Mouse (Mus musculus): ENCODE measurements around the gene Rel. TPM values are rescaled to one million over a fixed set of nuclear protein-coding genes. Genes with fewer than 3 reads are reported as not detected.
"Not testable (repeated sequence)": the region's sequence is repeated elsewhere in the genome, so short reads cannot be mapped to it uniquely, and the experiment has no call there.

The Rel gene
- polyA plus RNA-seq (2015; fragmentation: Nextera tagmentation; extraction: Ambion mirVana) = 0.78 and 0.95 TPM in 2 replicates

DNA sequence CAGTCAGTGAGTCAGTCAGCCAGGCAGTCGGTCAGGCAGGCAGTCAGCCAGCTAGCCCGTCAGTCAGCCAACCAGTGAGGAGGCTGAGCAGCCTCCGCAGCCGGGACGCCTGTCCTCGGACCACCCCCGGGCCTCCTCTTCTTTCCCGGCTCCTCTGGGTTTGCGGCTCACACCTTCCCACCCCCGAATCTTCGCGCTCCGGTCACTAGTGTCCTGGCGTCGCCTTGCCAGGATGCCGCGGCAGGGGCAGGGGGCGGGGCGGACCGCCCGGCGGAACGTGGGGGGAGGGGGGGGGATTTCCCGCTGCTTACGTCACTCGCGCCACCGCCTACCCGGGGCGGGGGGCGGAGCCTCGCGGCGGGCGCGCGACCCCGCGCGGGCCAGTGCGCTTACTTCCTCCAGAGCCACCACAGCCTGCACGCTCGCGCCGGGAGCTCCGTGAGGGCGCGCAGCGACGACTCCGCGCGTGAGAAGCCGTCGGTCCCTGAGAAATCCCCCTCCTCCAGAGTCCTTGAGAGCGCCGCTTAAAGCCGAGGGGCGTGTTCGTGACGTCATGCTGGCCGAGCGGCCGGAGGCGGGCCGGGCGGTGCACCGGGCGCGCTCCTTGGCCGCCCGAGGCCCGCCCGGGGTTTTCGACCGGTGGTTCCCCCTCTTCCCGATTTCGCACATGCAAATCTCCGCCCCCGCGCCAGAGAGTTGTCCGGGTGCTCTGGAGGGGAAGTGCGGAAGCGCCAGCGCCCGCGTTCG lies at the start of gene Rel:
Gene Rel, minus strand, starts transcription at position 211 of the 747 bp plus-strand sequence.
- WGBS = under 1% methylated on average over 75 of the region's 88 CpGs
- peak within 1 kb of the TSS; percentile 87 for H3K27ac ChIP-seq
- H3K4me2 ChIP-seq (replicated peaks) = peak within 1 kb of the TSS; percentile 74
- H3K4me3 ChIP-seq = peak within 1 kb of the TSS; percentile 71
- H3K9me3 ChIP-seq = no peaks in the 10 kb centered on the region
- ATAC-seq (ENCODE audit: low FRiP score, low read depth) = peak; percentile 93
- H3K36me3 ChIP-seq = no peaks in the 10 kb centered on the region
- peaks cover 8% of the 10 kb centered on the region for H3K27me3 ChIP-seq
- peak within 1 kb of the TSS; percentile 74 for H3K9ac ChIP-seq
- H3K4me1 ChIP-seq = peaks cover 5% of the 10 kb centered on the region; the same call in 1 of the 2 replicates

DNA sequence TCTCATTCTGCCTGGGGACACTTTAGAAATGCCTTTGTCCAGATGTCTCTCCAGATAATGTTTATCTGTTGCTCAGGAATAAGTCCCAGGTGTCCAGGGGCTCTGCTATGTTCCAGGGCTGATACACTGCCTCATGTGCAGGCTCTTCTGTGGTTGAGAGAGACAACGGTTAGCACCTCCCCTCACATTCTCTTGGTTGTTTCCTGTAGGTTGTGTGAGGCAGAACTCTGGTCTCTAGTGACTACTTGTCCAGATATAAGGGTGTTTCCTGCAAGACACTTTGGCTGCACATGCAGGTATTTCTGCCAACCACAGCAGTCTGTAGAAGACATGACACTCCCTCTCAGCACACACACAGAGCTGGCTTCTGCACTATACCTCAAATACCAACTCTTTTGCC lies 48.0 kb upstream of the Rel start:
- Histone ChIP-seq H3K27me3 (no peaks in the 10 kb centered on the region), H3K4me3 (no peak overlapping the region), H3K4me1 (no peaks in the 10 kb centered on the region), H3K36me3 (no peaks in the 10 kb centered on the region), H3K4me2 (replicated peaks) (no peak overlapping the region), H3K27ac (no peak overlapping the region), H3K9ac (no peak overlapping the region), H3K9me3 (no peaks in the 10 kb centered on the region)
- 79% methylated on average over 1 of the region's 1 CpGs for WGBS
- no peak for ATAC-seq (ENCODE audit: low FRiP score, low read depth)

DNA sequence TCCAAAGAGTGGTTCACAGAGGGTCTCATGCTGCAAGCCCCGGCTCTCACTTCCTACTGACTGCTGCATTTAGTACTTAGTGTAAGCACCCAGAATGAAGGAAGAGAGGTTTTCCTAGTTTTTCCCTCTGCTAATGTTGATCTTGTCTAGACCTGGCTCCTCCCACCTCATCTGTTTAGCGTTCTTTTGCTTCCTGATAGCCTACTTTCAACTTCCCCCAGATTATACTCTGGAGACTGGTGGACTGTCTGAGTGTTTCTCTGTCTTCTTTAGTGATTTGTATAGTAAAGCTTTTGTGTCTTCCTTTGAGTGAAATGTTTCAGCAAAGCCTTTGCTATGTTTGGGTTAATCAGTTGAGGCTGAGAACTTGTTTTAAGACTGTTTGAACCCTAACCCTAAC lies 40.0 kb upstream of the Rel start:
- no peaks in the 10 kb centered on the region for H3K4me1 ChIP-seq
- no peak for ATAC-seq (ENCODE audit: low FRiP score, low read depth)
- no peak overlapping the region for H3K4me3 ChIP-seq
- H3K4me2 ChIP-seq (replicated peaks) = no peak overlapping the region
- H3K9ac ChIP-seq = no peak overlapping the region
- WGBS = 57% methylated on average over 2 of the region's 2 CpGs
- H3K36me3 ChIP-seq = no peaks in the 10 kb centered on the region
- no peaks in the 10 kb centered on the region for H3K27me3 ChIP-seq
- no peaks in the 10 kb centered on the region for H3K9me3 ChIP-seq
- H3K27ac ChIP-seq = no peak overlapping the region

DNA sequence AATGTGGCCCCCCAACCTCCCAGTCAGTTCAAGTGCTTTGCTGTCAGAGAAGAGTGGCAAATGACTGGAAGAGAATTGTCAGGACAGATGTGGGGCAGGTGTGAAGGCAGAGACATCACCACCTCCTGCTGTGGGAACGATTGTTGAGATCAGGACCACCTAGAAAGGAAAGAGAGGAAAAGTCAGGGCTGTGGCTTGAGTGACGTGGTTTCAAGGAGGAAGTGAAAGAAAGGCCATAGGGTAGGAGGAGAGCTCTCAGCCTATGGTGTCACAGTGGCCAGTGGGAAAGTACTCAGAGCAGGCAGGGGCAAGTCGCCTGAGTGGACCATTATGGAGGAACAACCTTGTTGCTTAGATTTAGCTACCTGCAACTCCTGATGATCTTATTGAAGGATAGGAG lies 34.9 kb upstream of the Rel start:
- no peak overlapping the region for H3K27ac ChIP-seq
- no peaks in the 10 kb centered on the region for H3K27me3 ChIP-seq
- no peaks in the 10 kb centered on the region for H3K9me3 ChIP-seq
- no peaks in the 10 kb centered on the region for H3K4me1 ChIP-seq
- ATAC-seq (ENCODE audit: low FRiP score, low read depth) = no peak
- H3K4me3 ChIP-seq = no peak overlapping the region
- no peaks in the 10 kb centered on the region for H3K36me3 ChIP-seq
- H3K4me2 ChIP-seq (replicated peaks) = no peak overlapping the region
- 54% methylated on average over 3 of the region's 3 CpGs for WGBS
- H3K9ac ChIP-seq = no peak overlapping the region

DNA sequence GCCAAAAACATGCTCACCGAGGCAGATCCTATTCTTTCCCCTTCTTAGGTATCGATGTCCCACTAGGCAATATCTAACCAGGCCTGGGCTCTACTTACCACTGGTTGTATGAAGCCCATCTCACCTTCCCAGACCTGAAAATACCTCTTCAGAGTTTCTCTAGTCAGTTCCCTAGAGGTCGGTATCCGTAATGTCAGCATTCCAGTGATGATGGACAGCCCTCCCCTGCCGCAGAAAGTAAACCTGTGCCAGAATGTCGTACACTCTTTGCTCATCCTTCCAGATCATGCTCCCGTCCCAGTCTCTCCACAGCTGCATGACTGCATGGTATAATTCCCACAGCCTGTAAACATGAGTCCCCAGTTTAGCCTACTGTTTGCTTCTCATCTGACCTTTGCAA lies 32.4 kb upstream of the Rel start:
- Histone ChIP-seq H3K27ac (no peak overlapping the region), H3K4me2 (replicated peaks) (no peak overlapping the region), H3K9ac (no peak overlapping the region), H3K4me3 (no peak overlapping the region), H3K9me3 (no peaks in the 10 kb centered on the region), H3K36me3 (no peaks in the 10 kb centered on the region), H3K4me1 (no peaks in the 10 kb centered on the region), H3K27me3 (no peaks in the 10 kb centered on the region)
- 82% methylated on average over 7 of the region's 7 CpGs for WGBS
- no peak for ATAC-seq (ENCODE audit: low FRiP score, low read depth)

DNA sequence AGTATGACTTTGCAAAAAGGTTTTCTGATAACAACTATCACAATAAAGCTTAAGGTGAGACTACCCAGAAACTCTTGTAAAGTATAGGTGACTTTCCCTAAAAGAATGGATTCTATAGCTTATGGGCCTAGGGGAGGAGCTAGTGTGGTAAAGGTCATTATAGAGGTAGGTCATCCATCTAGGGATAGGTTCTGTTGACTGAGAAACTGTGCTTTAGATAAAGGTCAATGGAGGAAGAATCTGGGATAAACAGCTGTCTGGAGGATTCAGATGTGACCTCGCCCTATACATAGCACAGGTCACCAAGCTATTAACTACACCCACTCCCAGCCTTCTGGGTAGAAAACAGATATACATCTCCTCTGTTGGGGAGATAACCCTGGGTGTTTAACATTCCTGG lies 31.5 kb upstream of the Rel start:
- H3K27ac ChIP-seq = no peak overlapping the region
- no peaks in the 10 kb centered on the region for H3K9me3 ChIP-seq
- whole genome bisulfite sequencing = 72% methylated on average over 1 of the region's 1 CpGs
- no peak overlapping the region for H3K4me3 ChIP-seq
- H3K9ac ChIP-seq = no peak overlapping the region
- H3K4me1 ChIP-seq = no peaks in the 10 kb centered on the region
- no peak overlapping the region for H3K4me2 ChIP-seq (replicated peaks)
- no peaks in the 10 kb centered on the region for H3K27me3 ChIP-seq
- no peaks in the 10 kb centered on the region for H3K36me3 ChIP-seq
- ATAC-seq (ENCODE audit: low FRiP score, low read depth) = no peak

DNA sequence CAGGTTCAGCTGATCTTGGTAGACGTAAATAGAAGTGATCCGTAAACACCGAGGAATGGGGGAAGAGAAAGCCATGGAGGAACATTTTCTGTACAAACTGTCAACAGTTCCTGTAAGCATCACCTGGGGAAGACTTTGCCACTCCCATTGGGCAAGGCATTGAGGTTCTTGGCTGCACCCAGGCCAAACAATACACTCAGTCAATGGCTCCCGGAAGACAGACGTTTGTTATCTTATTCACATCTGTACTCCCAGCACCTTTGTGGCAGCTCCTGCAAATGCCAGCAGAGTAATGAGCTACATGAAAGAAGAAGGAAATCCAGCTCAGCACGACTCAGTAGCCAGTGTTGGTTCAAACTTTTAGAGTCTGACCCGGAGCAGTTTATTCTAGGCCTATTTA lies 31.1 kb upstream of the Rel start:
- no peak overlapping the region for H3K4me2 ChIP-seq (replicated peaks)
- no peak overlapping the region for H3K4me3 ChIP-seq
- no peaks in the 10 kb centered on the region for H3K36me3 ChIP-seq
- no peak overlapping the region for H3K27ac ChIP-seq
- 76% methylated on average over 7 of the region's 7 CpGs for WGBS
- H3K4me1 ChIP-seq = no peaks in the 10 kb centered on the region
- ATAC-seq (ENCODE audit: low FRiP score, low read depth) = no peak
- no peak overlapping the region for H3K9ac ChIP-seq
- H3K9me3 ChIP-seq = no peaks in the 10 kb centered on the region
- H3K27me3 ChIP-seq = no peaks in the 10 kb centered on the region

DNA sequence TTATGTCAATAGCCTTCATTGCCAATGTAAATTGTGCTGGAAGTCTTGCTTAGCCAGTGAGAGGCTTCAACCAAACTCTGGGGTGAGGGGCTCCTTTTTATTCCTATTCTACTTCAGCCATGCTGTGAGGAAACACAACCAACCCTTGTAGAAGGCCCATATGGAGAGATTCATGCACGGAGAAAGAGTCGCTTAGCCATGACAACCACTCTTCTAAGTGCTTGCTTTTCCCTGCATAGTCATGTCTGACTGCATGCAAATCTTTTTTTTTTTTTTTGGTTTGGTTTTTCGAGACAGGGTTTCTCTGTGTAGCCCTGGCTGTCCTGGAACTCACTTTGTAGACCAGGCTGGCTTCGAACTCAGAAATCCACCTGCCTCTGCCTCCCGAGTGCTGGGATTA lies 12.9 kb upstream of the Rel start:
- not testable (repeated sequence) for H3K4me2 ChIP-seq (replicated peaks); H3K27ac ChIP-seq; H3K4me1 ChIP-seq; H3K4me3 ChIP-seq; H3K27me3 ChIP-seq; H3K9ac ChIP-seq; ATAC-seq (ENCODE audit: low FRiP score, low read depth); H3K36me3 ChIP-seq; H3K9me3 ChIP-seq
- 84% methylated on average over 5 of the region's 5 CpGs for WGBS

DNA sequence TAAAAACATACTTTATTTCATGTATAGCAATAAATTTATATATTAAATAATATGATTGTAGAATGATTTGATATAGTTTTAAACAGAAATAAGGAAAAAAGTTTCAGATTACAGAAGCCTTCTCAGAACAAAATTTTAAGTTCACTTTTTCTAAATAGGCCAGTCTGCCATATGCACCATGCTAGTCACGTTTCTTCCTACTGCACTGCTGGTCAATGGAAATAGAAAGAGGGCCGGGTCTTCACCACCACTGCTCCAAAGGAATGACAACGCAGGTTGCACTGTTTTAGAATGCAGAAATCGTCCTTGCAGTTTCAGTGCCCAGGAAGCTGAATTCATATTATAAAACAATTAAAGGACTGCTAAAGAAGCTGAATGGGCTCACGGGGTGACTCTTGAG lies 12.3 kb upstream of the Rel start:
- H3K27me3 ChIP-seq = no peaks in the 10 kb centered on the region
- no peak for ATAC-seq (ENCODE audit: low FRiP score, low read depth)
- 83% methylated on average over 5 of the region's 5 CpGs for WGBS
- no peak overlapping the region for H3K4me3 ChIP-seq
- H3K36me3 ChIP-seq = no peaks in the 10 kb centered on the region
- no peaks in the 10 kb centered on the region for H3K9me3 ChIP-seq
- H3K27ac ChIP-seq = no peak overlapping the region
- no peaks in the 10 kb centered on the region for H3K4me1 ChIP-seq
- H3K4me2 ChIP-seq (replicated peaks) = no peak overlapping the region
- H3K9ac ChIP-seq = no peak overlapping the region

DNA sequence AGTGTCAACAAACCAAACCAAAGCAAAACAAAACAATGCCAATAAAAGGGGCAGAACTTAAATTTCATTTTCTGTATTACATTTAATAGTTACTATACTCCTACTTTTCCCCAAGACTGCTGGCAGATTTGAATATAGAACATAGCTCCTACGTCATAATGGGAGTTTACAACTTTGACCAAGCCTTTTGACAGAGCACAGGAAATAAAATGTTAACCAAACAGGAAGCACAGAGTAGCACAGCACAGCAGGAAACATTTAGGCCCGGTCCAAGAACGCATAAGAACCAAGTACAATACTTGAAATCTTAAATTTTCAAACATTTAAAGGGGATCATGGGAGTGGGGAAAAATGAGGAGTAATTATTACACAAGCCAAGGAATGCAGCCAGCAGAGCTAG lies 11.3 kb upstream of the Rel start:
- H3K27me3 ChIP-seq = no peaks in the 10 kb centered on the region
- H3K9me3 ChIP-seq = no peaks in the 10 kb centered on the region
- H3K9ac ChIP-seq = no peak overlapping the region
- H3K27ac ChIP-seq = no peak overlapping the region
- H3K4me2 ChIP-seq (replicated peaks) = no peak overlapping the region
- ATAC-seq (ENCODE audit: low FRiP score, low read depth) = no peak
- H3K4me3 ChIP-seq = no peak overlapping the region
- H3K4me1 ChIP-seq = no peaks in the 10 kb centered on the region
- no peaks in the 10 kb centered on the region for H3K36me3 ChIP-seq
- 60% methylated on average over 3 of the region's 3 CpGs for WGBS

DNA sequence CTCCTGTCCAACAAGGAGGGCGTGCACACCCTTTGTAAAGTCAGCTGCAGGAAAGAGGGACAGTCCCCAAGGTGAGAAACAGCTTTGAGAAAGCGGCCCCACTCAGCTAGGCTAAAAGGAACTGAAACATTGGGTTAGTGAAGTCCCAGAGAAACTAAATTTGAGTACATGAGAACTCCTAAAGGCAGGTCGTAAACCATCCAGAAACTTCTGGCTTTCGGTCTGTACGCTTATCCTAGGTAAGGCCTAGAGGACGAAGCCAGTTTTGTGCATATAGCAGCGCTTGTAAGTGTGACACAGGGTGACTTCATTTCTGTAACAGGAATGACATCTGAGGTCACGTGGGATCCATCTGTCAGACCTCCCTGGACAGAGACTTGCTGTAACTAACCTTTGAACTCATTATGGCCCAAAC lies 8.0 kb upstream of the Rel start:
- Histone ChIP-seq H3K9me3 (no peaks in the 10 kb centered on the region), H3K4me1 (no peaks in the 10 kb centered on the region), H3K36me3 (no peaks in the 10 kb centered on the region), H3K4me2 (replicated peaks) (no peak overlapping the region), H3K27ac (no peak overlapping the region), H3K9ac (no peak overlapping the region), H3K27me3 (no peaks in the 10 kb centered on the region), H3K4me3 (no peak overlapping the region)
- ATAC-seq (ENCODE audit: low FRiP score, low read depth) = no peak
- WGBS = 84% methylated on average over 8 of the region's 8 CpGs

DNA sequence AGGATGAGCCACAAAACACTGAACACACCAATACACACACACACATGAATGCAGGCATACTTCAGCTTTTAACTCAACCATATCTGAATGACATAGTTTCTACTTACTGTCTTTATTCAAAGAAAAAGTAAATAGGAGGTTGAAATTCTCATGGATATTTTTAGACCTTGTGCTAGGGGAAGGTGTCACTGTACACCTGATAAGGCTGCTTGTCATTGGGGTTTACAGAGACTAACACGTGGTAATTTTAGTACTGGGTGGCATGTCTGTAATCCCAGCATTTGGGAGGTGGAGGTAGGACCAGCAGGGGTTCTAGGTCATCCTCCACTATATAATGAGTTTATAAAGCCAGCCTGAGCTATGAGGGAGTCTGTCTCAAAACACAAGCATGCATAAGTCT lies 1.7 kb upstream of the Rel start:
- WGBS = 41% methylated on average over 1 of the region's 1 CpGs
- no peak overlapping the region for H3K4me2 ChIP-seq (replicated peaks)
- H3K9ac ChIP-seq = no peak overlapping the region
- no peak overlapping the region for H3K27ac ChIP-seq
- no peak overlapping the region for H3K4me3 ChIP-seq
- no peaks in the 10 kb centered on the region for H3K36me3 ChIP-seq
- H3K9me3 ChIP-seq = no peaks in the 10 kb centered on the region
- no peak for ATAC-seq (ENCODE audit: low FRiP score, low read depth)
- peaks cover 5% of the 10 kb centered on the region; the same call in 1 of the 2 replicates for H3K4me1 ChIP-seq
- H3K27me3 ChIP-seq = peaks cover 8% of the 10 kb centered on the region

DNA sequence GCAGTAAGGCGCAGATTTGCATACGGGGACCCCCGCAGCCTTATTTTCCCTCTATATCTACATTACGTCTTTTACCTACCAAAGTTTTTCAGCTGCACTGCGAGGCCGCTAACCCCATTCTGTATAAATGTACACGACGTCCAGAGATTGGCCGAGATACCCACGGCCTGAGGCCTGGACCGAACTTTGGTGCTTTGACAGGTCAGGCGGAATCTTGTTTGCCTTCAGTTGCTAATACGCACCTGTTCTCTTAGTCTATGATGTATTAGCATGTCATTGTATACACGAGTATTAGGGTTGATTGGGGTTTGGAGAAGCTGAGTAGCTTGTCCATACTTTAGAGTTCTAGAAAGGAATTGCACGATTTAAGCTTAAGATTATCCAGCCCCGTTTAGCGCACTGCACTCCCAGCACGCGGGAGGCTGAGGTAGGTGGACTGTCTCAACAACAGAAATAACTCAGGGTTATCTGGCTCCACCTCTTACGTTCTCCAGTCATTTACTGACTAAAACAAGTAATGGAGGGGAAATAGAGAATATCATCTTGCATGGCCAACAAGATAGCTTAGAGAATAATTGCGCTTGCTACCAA lies 832 bp upstream of the Rel start:
- ATAC-seq (ENCODE audit: low FRiP score, low read depth) = no peak; the same call in 1 of the 2 replicates

More for the DNA sequence above, 832 bp upstream of the Rel start:
- Histone ChIP-seq H3K27ac (peak overlapping the region; percentile 87), H3K9me3 (no peaks in the 10 kb centered on the region), H3K27me3 (peaks cover 8% of the 10 kb centered on the region), H3K4me2 (replicated peaks) (peak overlapping the region; percentile 74), H3K9ac (peak overlapping the region; percentile 74), H3K4me1 (peaks cover 5% of the 10 kb centered on the region; the same call in 1 of the 2 replicates), H3K36me3 (no peaks in the 10 kb centered on the region), H3K4me3 (peak overlapping the region; percentile 71)
- 6% methylated on average over 21 of the region's 21 CpGs for WGBS

Data from limb, embryonic 13.5 days (tissue).